Mouse (Mus musculus): ENCODE results near the gene Usp21. TPM values are rescaled to one million over a fixed set of nuclear protein-coding genes. Genes with fewer than 3 reads are reported as not detected.

The Usp21 gene
- total and polyA plus RNA-seq, 2 experiments from 2014 or later = 58.7 to 71.7 TPM

- TF ChIP-seq CTCF (IDR thresholded peaks at IDR 0.05; ENCODE audit: low read depth) = 0 out of 2 replicates have a peak, but pooled peaks have one; percentile 13
- DNase-seq (ENCODE audit: low spot score) (peak; percentile 93), ATAC-seq (peak; percentile 95)
- Histone ChIP-seq H3K9ac (replicated peaks; ENCODE audit: low read length) (peak within 1 kb of the TSS; percentile 92), H3K4me1 (ENCODE audit: insufficient read depth, low read length) (0 out of 2 replicates have a peak, but pooled peaks cover 5% of the 10 kb centered on the region), H3K27me3 (ENCODE audit: insufficient read depth, low read length) (no peaks in the 10 kb centered on the region), H3K27ac (peak within 1 kb of the TSS; percentile 32), H3K9me3 (ENCODE audit: low read length) (no peaks in the 10 kb centered on the region), H3K36me3 (ENCODE audit: insufficient read depth, low read length) (peaks cover 24% of the 10 kb centered on the region), H3K4me3 (ENCODE audit: low read length) (peak within 1 kb of the TSS; percentile 90), H3K4me2 (ENCODE audit: low read depth, low read length) (peak within 1 kb of the TSS; percentile 100)
- 3% methylated on average over 36 of the region's 36 CpGs for WGBS
These were observed 17.8 kb downstream of the Usp21 start, which contains the start of gene B4galt3 for GRCm38 (mm10) chr1:171269848-171270572. TSS of gene B4galt3 (plus strand) at chr1:171270328.

GRCm38 (mm10) chr1:171268341-171268740 lies 19.4 kb downstream of the Usp21 start:
- Histone ChIP-seq H3K4me2 (ENCODE audit: low read depth, low read length) (no peak overlapping the region), H3K4me1 (ENCODE audit: insufficient read depth, low read length) (0 out of 2 replicates have a peak, but pooled peaks cover 5% of the 10 kb centered on the region), H3K27me3 (ENCODE audit: insufficient read depth, low read length) (no peaks in the 10 kb centered on the region), H3K27ac (no peak overlapping the region), H3K9ac (replicated peaks; ENCODE audit: low read length) (no peak overlapping the region), H3K4me3 (ENCODE audit: low read length) (no peak overlapping the region), H3K36me3 (ENCODE audit: insufficient read depth, low read length) (peaks cover 8% of the 10 kb centered on the region; the same call in 1 of the 2 replicates), H3K9me3 (ENCODE audit: low read length) (no peaks in the 10 kb centered on the region)
- 61% methylated on average over 1 of the region's 1 CpGs for WGBS
- ATAC-seq = no peak
- no peak for TF ChIP-seq CTCF (IDR thresholded peaks at IDR 0.05; ENCODE audit: low read depth)
- DNase-seq (ENCODE audit: low spot score) = no peak

DNA sequence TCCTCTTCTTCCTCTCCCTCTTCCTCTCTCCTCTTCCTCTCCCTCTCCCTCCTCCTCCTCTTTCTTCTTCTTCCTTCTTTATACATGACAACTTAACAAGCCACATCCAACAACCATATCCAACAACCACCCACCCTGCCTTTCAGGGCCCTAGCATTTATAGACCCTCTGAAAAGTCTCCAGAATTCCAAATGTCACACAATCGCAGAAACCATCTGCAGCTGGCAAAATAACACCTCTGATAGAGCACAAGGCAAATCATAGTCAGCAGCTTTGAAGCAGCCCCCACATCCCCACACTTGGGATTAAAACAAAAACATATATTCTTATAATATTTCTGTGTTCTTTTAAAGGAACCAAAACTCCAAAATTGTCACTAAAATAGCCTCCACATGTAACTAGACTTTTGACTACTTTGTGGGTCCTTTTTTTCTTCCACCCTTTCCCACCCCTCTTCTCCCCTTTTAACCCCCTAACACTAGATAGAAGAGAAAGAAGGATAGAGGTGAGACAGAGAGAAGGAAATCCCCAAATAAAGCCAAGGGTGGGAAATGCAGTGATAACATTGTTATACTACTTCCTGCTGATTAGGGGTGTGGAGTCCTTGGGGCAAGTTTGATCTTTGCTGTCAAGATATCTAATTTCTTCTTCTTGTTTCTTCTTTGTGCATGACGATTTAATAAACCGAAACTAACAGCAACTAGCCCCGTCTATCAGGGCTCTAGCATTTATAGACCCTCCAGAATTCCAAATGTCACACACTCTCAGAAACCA lies 21.6 kb downstream of the Usp21 start:
- no peak for DNase-seq (ENCODE audit: low spot score)
- peaks cover 10% of the 10 kb centered on the region; the same call in 1 of the 2 replicates for H3K4me1 ChIP-seq (ENCODE audit: insufficient read depth, low read length)
- no peak for ATAC-seq
- no peak overlapping the region for H3K9ac ChIP-seq (replicated peaks; ENCODE audit: low read length)
- H3K36me3 ChIP-seq (ENCODE audit: insufficient read depth, low read length) = no peaks in the 10 kb centered on the region
- no peak for TF ChIP-seq CTCF (IDR thresholded peaks at IDR 0.05; ENCODE audit: low read depth)
- H3K9me3 ChIP-seq (ENCODE audit: low read length) = no peaks in the 10 kb centered on the region
- H3K27ac ChIP-seq = no peak overlapping the region
- H3K27me3 ChIP-seq (ENCODE audit: insufficient read depth, low read length) = no peaks in the 10 kb centered on the region
- WGBS = 68% methylated on average over 4 of the region's 4 CpGs
- no peak overlapping the region for H3K4me3 ChIP-seq (ENCODE audit: low read length)
- no peak overlapping the region for H3K4me2 ChIP-seq (ENCODE audit: low read depth, low read length)

- H3K36me3 ChIP-seq (ENCODE audit: insufficient read depth, low read length) = no peaks in the 10 kb centered on the region
- H3K4me1 ChIP-seq (ENCODE audit: insufficient read depth, low read length) = peaks cover 6% of the 10 kb centered on the region; the same call in 1 of the 2 replicates
- H3K27ac ChIP-seq = peak overlapping the region; percentile 63
- WGBS = 71% methylated on average over 3 of the region's 3 CpGs
- no peaks in the 10 kb centered on the region for H3K27me3 ChIP-seq (ENCODE audit: insufficient read depth, low read length)
- DNase-seq (ENCODE audit: low spot score) (no peak), ATAC-seq (no peak)
- H3K4me3 ChIP-seq (ENCODE audit: low read length) = no peak overlapping the region
- H3K9me3 ChIP-seq (ENCODE audit: low read length) = no peaks in the 10 kb centered on the region
- H3K4me2 ChIP-seq (ENCODE audit: low read depth, low read length) = peak overlapping the region; percentile 61
- H3K9ac ChIP-seq (replicated peaks; ENCODE audit: low read length) = no peak overlapping the region
- TF ChIP-seq CTCF (IDR thresholded peaks at IDR 0.05; ENCODE audit: low read depth) = no peak; the same call in 1 of the 2 replicates
These were observed 23.9 kb downstream of the Usp21 start for GRCm38 (mm10) chr1:171263666-171264461.

DNA sequence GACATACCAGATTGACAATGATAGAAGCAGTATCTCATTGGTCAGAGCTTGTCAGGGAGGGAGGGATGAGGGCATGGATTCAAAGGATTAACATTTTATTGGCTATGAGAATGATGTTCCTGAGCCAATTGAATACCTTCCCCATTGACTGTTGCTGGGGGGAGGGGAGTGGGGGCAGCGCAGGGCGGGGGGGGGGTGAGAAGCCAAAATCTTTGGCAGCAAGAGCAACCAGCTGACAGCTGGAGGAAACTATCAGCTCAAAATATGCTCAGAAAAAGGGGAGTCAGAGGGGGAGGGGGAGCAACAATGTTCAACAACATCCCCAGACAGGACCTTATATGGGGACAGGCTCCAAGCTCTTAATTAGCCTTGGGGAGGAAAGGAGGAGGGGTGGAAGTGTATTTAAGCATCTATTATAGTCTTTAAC lies 24.6 kb downstream of the Usp21 start:
- peak overlapping the region; percentile 30; the same call in 1 of the 2 replicates for H3K4me3 ChIP-seq (ENCODE audit: low read length)
- peak; percentile 89 for DNase-seq (ENCODE audit: low spot score)
- H3K36me3 ChIP-seq (ENCODE audit: insufficient read depth, low read length) = no peaks in the 10 kb centered on the region
- H3K27me3 ChIP-seq (ENCODE audit: insufficient read depth, low read length) = no peaks in the 10 kb centered on the region
- no peak overlapping the region for H3K9ac ChIP-seq (replicated peaks; ENCODE audit: low read length)
- peak; percentile 97 for ATAC-seq
- TF ChIP-seq CTCF (IDR thresholded peaks at IDR 0.05; ENCODE audit: low read depth) = no peak
- peaks cover 6% of the 10 kb centered on the region; the same call in 1 of the 2 replicates for H3K4me1 ChIP-seq (ENCODE audit: insufficient read depth, low read length)
- H3K27ac ChIP-seq = peak overlapping the region; percentile 82
- H3K4me2 ChIP-seq (ENCODE audit: low read depth, low read length) = peak overlapping the region; percentile 61
- 4% methylated on average over 2 of the region's 2 CpGs for WGBS
- no peaks in the 10 kb centered on the region for H3K9me3 ChIP-seq (ENCODE audit: low read length)

DNA sequence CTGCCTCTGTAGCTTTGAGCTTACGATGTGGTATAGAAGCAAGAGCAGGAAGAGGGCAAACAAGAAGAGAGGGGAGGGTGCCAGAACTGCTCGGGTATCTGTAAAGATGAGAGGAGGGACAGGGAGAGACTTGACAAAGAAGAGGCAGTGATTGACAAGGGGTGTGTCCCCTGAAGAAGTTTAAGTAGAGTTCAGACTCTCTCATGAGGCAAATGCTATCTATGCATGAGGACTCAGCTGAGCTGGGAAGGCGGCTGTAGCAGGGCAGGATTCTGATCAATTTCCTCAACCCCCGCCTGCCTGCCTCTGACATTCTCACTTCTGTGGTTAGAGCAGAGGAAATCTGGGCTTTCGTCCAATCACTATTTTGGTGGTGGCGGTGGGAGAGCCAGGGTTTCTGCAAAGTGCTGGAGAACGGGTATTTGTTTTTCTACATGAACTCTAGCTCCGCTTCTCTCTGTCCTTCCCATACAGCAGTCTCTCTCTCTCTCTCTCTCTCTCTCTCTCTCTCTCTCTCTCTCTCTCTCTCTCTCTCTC lies 25.1 kb downstream of the Usp21 start:
- peak; percentile 82 for ATAC-seq
- Histone ChIP-seq H3K4me3 (ENCODE audit: low read length) (peak overlapping the region; percentile 30), H3K27me3 (ENCODE audit: insufficient read depth, low read length) (no peaks in the 10 kb centered on the region), H3K4me1 (ENCODE audit: insufficient read depth, low read length) (peaks cover 6% of the 10 kb centered on the region; the same call in 1 of the 2 replicates), H3K36me3 (ENCODE audit: insufficient read depth, low read length) (no peaks in the 10 kb centered on the region), H3K4me2 (ENCODE audit: low read depth, low read length) (peak overlapping the region; percentile 61), H3K9ac (replicated peaks; ENCODE audit: low read length) (peak overlapping the region; percentile 41), H3K9me3 (ENCODE audit: low read length) (no peaks in the 10 kb centered on the region), H3K27ac (peak overlapping the region; percentile 82)
- WGBS = under 1% methylated on average over 8 of the region's 8 CpGs
- TF ChIP-seq CTCF (IDR thresholded peaks at IDR 0.05; ENCODE audit: low read depth) = no peak
- DNase-seq (ENCODE audit: low spot score) = peak; percentile 85
